Mouse (Mus musculus) olfactory bulb, adult 2 months (tissue): ENCODE results near the gene Tjp1.

Source experiments
- CTCF ChIP-seq: fragments of 200-500 bp; IDR thresholded peaks from 2 replicates; pipeline ENCODE4 v1.5.1; 2012; ENCODE audit warnings: low read depth, mild to moderate bottlenecking, low read length, moderate library complexity; ENCODE audit not compliant: insufficient read depth
- POLR2A ChIP-seq: fragments of 200-500 bp; IDR thresholded peaks from 2 replicates; pipeline ENCODE4 v1.6.1; 2012; ENCODE audit warnings: mild to moderate bottlenecking, low read depth, low read length, moderate library complexity; ENCODE audit not compliant: insufficient read depth

DNA sequence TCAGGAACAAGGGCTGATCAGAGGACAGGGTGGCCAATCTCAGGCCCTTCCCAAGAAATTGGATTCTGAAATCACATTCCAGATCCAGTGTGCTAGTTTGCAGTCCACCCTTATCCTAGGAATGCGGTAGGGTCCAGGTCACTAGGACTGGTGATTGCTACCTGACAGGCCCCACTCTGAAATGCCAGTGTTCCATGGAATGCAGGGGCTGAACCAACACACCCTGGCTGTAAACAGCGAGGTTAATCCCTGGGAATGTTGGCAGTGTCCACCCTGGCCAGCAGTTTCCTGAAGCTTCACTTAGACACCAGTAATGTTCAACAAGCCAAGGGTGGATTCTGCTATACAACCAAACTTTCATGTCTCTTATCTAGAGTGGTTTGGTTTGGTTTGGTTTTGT is 45.4 kb downstream of the Tjp1 start:
- no peak for TF ChIP-seq CTCF
- no peak for TF ChIP-seq POLR2A
